Mouse (Mus musculus) heart, adult 2 months (tissue): ENCODE measurements around the gene Psma1. TPM values are rescaled to one million over a fixed set of nuclear protein-coding genes. Genes with fewer than 3 reads are reported as not detected.

ENCODE experiments used
- DNase-seq, 2 experiments: peaks; one replicate each; pipeline ENCODE4 v3.0.0; 2021
- H3K27ac ChIP-seq: fragments of 200-600 bp; 2 replicates; pipeline ENCODE4 v1.8.1; 2022
- H3K27me3 ChIP-seq: fragments of 200-500 bp; 2 replicates; pipeline ENCODE4 v1.6.1; 2012; ENCODE audit warnings: mild to moderate bottlenecking, low read length, inconsistent platforms, mixed read lengths; ENCODE audit not compliant: control insufficient read depth, insufficient read depth
- H3K36me3 ChIP-seq: fragments of 200-500 bp; 2 replicates; pipeline ENCODE4 v1.6.1; 2012; ENCODE audit warnings: low read length, inconsistent platforms; ENCODE audit not compliant: control insufficient read depth, insufficient read depth
- H3K4me1 ChIP-seq: fragments of 200-500 bp; 2 replicates; pipeline ENCODE4 v1.6.1; 2011; ENCODE audit warnings: low read length; ENCODE audit not compliant: control insufficient read depth, insufficient read depth
- H3K4me3 ChIP-seq: fragments of 200-600 bp; 2 replicates; pipeline ENCODE4 v1.8.1; 2022
- H3K79me2 ChIP-seq: fragments of 200-500 bp; replicated peaks from 2 replicates; pipeline ENCODE4 v1.6.1; 2012; ENCODE audit warnings: mild to moderate bottlenecking, inconsistent platforms, low read length, moderate library complexity, mixed read lengths; ENCODE audit not compliant: control insufficient read depth, insufficient read depth
- H3K9ac ChIP-seq: fragments of 200-500 bp; 2 replicates; pipeline ENCODE4 v1.6.1; 2012; ENCODE audit warnings: low read depth, mild to moderate bottlenecking, control low read depth, inconsistent platforms, low read length, mixed read lengths
- CTCF ChIP-seq: fragments of 200-600 bp; IDR thresholded peaks from 2 replicates; pipeline ENCODE4 v1.8.1; 2022; ENCODE audit warnings: antibody characterized with exemption, mild to moderate bottlenecking, moderate library complexity
- EP300 ChIP-seq: fragments of 200-500 bp; IDR thresholded peaks from 2 replicates; pipeline ENCODE4 v1.6.1; 2011; ENCODE audit warnings: low read depth, low read length, control low read depth; ENCODE audit not compliant: insufficient read depth
- POLR2A ChIP-seq: fragments of 200-500 bp; IDR thresholded peaks from 2 replicates; pipeline ENCODE4 v1.6.1; 2011; ENCODE audit warnings: mild to moderate bottlenecking, low read depth, low read length, control low read depth; ENCODE audit not compliant: insufficient read depth
- WGBS: fragments of 180-500 bp; shearing (Covaris S2); methylation state at CpG from one replicate; pipeline ENCODE4 v1.1.7; 2018; 5-methylcytosine and 5-hydroxymethylcytosine counted together
- intact Hi-C: fragments of 180-260 bp; cut with DNase I; formaldehyde crosslinking; loops from one replicate; pipeline ENCODE4 v1.15.1; 2025
- polyA plus RNA-seq: library from polyadenylated mRNA; depleted of rRNA; stranded (reverse); fragments of >200 nt; gene quantifications from 2 replicates; pipeline ENCODE4 v1.2.3, GENCODE M21; 2012
- total RNA-seq, 2 experiments: library from RNA; stranded (reverse); gene quantifications; 2 replicates each; pipeline ENCODE4 v1.2.3; 2021

Psma1 gene
- total and polyA plus RNA-seq, 3 experiments, result 116 to 142 (median 132) TPM

DNA sequence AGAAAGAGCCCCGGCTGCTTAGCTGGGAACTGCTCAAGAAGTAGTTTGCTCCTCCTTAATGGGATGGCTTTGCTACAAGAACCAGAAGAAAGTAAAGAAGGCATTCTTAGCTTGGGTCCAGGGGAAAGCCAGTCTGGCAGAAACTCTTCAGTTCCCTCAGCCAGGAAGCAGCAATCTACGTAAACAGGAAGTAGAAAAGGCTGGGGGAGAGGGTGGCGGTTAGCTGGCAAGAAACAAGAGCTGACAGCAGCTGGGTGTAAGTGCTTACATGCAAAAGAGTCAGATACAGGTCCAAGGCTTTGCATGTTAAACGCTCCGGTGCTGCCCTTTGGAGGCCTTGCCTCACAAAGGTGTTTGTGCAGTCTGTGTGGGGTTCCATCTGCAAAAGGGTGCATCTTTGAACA, 41.5 kb upstream of the Psma1 start:
- Histone ChIP-seq H3K9ac (peak overlapping the region; percentile 24; the same call in 1 of the 2 replicates), H3K4me3 (no peak overlapping the region), H3K27ac (peak overlapping the region; percentile 76), H3K36me3 (0 out of 2 replicates have a peak, but pooled peaks cover 4% of the 10 kb centered on the region), H3K27me3 (no peaks in the 10 kb centered on the region), H3K79me2 (no peaks in the 10 kb centered on the region), H3K4me1 (peaks cover 8% of the 10 kb centered on the region)
- DNase-seq, result peak; percentile 52 to 78
- TF ChIP-seq POLR2A, result peak; percentile 31; the same call in 1 of the 2 replicates
- no peak for TF ChIP-seq CTCF
- intact Hi-C loops, result loop anchor here (5.0 kb wide), 1 partner anchor 35 kb away; no protein-coding TSS in a partner anchor
- 24% methylated on average over 5 of the region's 5 CpGs for WGBS

DNA sequence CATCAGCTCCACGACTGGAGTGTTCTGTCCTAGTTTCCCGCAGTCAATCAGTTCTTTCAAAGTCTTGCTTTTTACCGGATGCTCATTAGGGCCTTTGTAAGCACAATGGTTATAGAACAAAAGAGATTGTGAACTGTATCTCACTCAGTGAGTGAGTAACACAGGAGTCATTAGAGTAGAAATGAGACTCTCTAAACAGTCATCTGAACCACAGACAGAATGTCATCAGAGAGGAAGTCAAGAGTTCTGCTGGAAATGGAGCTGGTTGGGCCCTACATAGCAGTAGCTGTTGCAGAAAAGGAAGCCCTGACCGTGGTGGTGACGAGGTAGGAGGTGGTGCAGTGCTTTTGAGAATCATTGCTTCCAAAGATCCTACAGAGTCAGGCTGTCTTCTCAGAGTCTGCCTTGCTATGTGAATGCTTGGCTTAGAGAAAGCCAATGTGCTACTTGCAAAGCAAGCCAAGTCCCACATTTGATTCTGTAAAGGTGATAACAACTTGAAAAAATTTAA, 40.5 kb upstream of the Psma1 start:
- Histone ChIP-seq H3K36me3 (0 out of 2 replicates have a peak, but pooled peaks cover 4% of the 10 kb centered on the region), H3K9ac (no peak overlapping the region), H3K27me3 (no peaks in the 10 kb centered on the region), H3K4me1 (peaks cover 8% of the 10 kb centered on the region), H3K4me3 (no peak overlapping the region), H3K79me2 (no peaks in the 10 kb centered on the region), H3K27ac (peak overlapping the region; percentile 76)
- peak in 1 of 2 experiments; percentile 40 for DNase-seq
- no peak for TF ChIP-seq CTCF
- no peak for TF ChIP-seq POLR2A
- no peak for TF ChIP-seq EP300
- WGBS, result 55% methylated on average over 5 of the region's 5 CpGs
- intact Hi-C loops, result loop anchor here (5.0 kb wide), 1 partner anchor 34 kb away; no protein-coding TSS in a partner anchor

DNA sequence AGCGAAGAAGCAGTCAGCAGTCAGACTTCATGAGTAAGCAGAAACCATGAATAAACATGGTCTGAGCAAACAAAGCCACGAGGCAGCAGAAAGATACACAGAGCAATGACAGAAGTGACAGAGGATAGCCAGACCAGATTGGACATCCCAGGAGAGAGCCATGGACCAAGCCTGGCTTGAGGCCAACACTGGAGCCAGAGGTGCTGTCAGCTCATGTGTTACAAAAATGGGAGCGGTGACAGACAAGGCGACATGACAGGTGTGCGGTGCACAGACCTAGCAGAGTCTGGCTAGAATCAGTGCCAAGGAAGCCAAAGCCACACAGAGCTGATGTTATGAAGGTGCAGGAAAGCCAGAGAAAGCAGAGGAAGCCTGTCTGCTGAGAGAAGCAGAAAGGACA, 35.3 kb upstream of the Psma1 start:
- Histone ChIP-seq H3K4me1 (0 out of 2 replicates have a peak, but pooled peaks cover 2% of the 10 kb centered on the region), H3K4me3 (no peak overlapping the region), H3K9ac (no peak overlapping the region), H3K27me3 (no peaks in the 10 kb centered on the region), H3K27ac (no peak overlapping the region), H3K79me2 (no peaks in the 10 kb centered on the region), H3K36me3 (no peaks in the 10 kb centered on the region)
- WGBS, result 29% methylated on average over 5 of the region's 5 CpGs
- DNase-seq, result peak in 1 of 2 experiments; percentile 26
- no peak for TF ChIP-seq POLR2A
- TF ChIP-seq EP300, result no peak
- TF ChIP-seq CTCF, result no peak
- intact Hi-C loops, result no loop called here

DNA sequence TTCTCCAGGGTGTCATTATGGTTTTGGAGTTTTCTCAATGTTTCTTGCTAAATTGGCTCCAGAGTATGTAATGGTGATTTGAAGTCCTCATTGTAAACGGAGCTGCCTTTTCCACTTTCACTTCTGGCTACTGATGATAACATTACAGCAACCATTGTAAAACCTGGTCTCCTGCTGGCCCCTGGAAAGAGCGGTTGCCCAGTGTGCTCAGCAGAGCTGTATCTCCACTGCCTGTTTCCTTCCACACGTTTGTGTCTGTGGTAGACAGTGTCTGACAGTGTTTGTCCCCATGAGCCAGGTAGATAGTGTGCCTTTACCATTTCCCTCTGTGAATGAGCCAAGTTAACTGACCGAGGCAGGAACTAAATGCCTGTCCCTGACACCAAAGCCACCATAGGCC, 33.1 kb upstream of the Psma1 start:
- intact Hi-C loops, result no loop called here
- H3K36me3 ChIP-seq, result no peaks in the 10 kb centered on the region
- no peaks in the 10 kb centered on the region for H3K27me3 ChIP-seq
- H3K9ac ChIP-seq, result no peak overlapping the region
- no peaks in the 10 kb centered on the region for H3K79me2 ChIP-seq
- WGBS, result 48% methylated on average over 4 of the region's 4 CpGs
- no peak for TF ChIP-seq POLR2A
- TF ChIP-seq CTCF, result no peak
- TF ChIP-seq EP300, result no peak
- no peak for DNase-seq
- no peak overlapping the region for H3K4me3 ChIP-seq
- no peak overlapping the region for H3K27ac ChIP-seq
- H3K4me1 ChIP-seq, result 0 out of 2 replicates have a peak, but pooled peaks cover 2% of the 10 kb centered on the region

DNA sequence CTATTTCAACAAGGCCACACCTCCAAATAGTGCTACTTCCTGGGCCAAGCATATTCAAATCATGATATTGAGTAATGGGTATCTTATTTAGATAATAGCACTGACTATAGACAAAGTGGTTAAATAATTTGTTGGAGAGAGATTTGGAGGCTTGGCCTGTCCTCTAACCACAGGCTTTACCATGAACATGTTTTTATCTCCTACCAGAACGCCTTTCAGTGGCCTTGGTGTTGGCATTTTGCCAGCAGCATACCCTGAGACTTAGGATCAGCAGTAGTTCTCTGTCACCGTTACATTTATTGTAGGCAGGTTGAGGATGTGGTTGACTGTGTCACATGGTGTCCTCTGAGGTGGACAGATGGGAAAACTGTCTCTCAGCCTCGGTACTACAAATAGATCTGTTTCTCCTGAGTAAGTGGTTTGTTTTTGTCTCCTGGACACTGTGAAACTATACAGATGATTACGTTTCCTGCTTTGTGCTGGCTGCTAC, 25.4 kb upstream of the Psma1 start:
- DNase-seq, result peak in 1 of 2 experiments; percentile 26

DNA sequence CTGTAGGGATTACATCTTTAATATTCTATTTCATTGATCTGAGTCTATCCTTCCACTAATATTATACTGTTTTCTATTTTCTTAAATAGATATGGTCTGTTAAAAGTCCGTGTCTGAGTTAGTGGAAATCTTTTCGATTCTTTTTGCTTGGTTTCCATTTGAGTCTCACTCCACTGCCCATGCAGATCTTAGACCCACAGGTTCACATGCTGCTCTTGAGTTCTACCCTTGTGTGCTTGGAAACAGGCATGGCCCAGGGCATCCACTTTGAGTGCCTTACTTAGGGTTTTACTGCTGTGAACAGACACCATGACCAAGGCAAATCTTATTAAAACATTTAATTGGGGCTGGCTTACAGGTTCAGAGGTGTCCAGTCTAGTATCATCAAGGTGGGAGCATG, 24.9 kb upstream of the Psma1 start:
- no peak for DNase-seq
- Histone ChIP-seq H3K36me3 (no peaks in the 10 kb centered on the region), H3K27me3 (no peaks in the 10 kb centered on the region), H3K27ac (no peak overlapping the region), H3K4me1 (no peaks in the 10 kb centered on the region; the same call in 1 of the 2 replicates), H3K9ac (no peak overlapping the region), H3K4me3 (no peak overlapping the region), H3K79me2 (no peaks in the 10 kb centered on the region)
- 88% methylated on average over 2 of the region's 2 CpGs for WGBS
- no peak for TF ChIP-seq CTCF
- no peak for TF ChIP-seq EP300
- TF ChIP-seq POLR2A, result no peak
- intact Hi-C loops, result loop anchor here (5.0 kb wide), 1 partner anchor 117 kb away; the partner anchor contains the start of gene Pde3b

More for the DNA sequence above, 25.4 kb upstream of the Psma1 start:
- Histone ChIP-seq H3K27ac (no peak overlapping the region; the same call in 1 of the 2 replicates), H3K9ac (no peak overlapping the region), H3K4me1 (no peaks in the 10 kb centered on the region; the same call in 1 of the 2 replicates), H3K79me2 (no peaks in the 10 kb centered on the region), H3K36me3 (no peaks in the 10 kb centered on the region), H3K4me3 (no peak overlapping the region), H3K27me3 (no peaks in the 10 kb centered on the region)
- TF ChIP-seq CTCF, result no peak
- no peak for TF ChIP-seq EP300
- no peak for TF ChIP-seq POLR2A
- intact Hi-C loops, result loop anchor here (5.0 kb wide), 1 partner anchor 116 kb away; the partner anchor contains the start of gene Pde3b
- 13% methylated on average over 4 of the region's 4 CpGs for WGBS
